Mouse (Mus musculus): ENCODE measurements around the gene Notch3. TPM values are rescaled to one million over a fixed set of nuclear protein-coding genes. Genes with fewer than 3 reads are reported as not detected.
"Not testable (repeated sequence)": the region's sequence is repeated elsewhere in the genome, so short reads cannot be mapped to it uniquely, and the experiment has no call there.

Notch3 gene
- total and polyA plus RNA-seq, 2 experiments from 2014 or later: 3.3 to 22.5 TPM

DNA sequence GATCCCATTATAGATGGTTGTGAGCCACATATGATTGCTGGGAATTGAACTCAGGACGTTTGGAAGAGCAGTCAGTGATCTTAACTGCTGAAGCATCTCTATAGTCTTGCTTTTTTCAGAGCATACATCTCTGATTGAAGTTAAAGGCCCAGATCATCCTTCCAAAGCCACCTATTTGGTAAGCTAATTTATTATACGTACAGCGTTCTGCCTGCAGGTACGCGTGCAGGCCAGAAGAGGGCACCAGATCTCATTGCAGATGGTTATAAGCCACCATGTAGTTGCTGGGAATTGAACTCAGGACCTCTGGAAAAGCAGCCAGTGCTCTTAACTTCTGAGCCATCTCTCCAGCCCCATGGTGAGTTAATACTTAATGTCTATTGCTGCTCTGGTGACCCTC, 73.8 kb downstream of the Notch3 start:
- Histone ChIP-seq H3K4me1 (ENCODE audit: insufficient read depth) (peaks cover 4% of the 10 kb centered on the region; the same call in 1 of the 2 replicates), H3K4me3 (ENCODE audit: low read depth, low read length) (no peak overlapping the region), H3K36me3 (ENCODE audit: insufficient read depth) (no peaks in the 10 kb centered on the region), H3K4me2 (ENCODE audit: low read depth) (no peak overlapping the region), H3K27ac (ENCODE audit: low read depth, low read length) (no peak overlapping the region), H3K9ac (no peak overlapping the region), H3K27me3 (ENCODE audit: insufficient read depth, low read length) (no peaks in the 10 kb centered on the region), H3K9me3 (ENCODE audit: low read length) (no peaks in the 10 kb centered on the region)
- DNase-seq (no peak), ATAC-seq (no peak)
- peak; percentile 31 for TF ChIP-seq CTCF (IDR thresholded peaks at IDR 0.05; ENCODE audit: low read depth)
- WGBS: 84% methylated on average over 5 of the region's 5 CpGs

- Histone ChIP-seq H3K27me3 (ENCODE audit: insufficient read depth, low read length) (no peaks in the 10 kb centered on the region), H3K4me1 (ENCODE audit: insufficient read depth) (peaks cover 4% of the 10 kb centered on the region; the same call in 1 of the 2 replicates), H3K9me3 (ENCODE audit: low read length) (no peaks in the 10 kb centered on the region), H3K27ac (ENCODE audit: low read depth, low read length) (no peak overlapping the region), H3K36me3 (ENCODE audit: insufficient read depth) (no peaks in the 10 kb centered on the region), H3K4me3 (ENCODE audit: low read depth, low read length) (no peak overlapping the region), H3K4me2 (ENCODE audit: low read depth) (no peak overlapping the region), H3K9ac (no peak overlapping the region)
- DNase-seq: no peak
- ATAC-seq: no peak
- no peak for TF ChIP-seq CTCF (IDR thresholded peaks at IDR 0.05; ENCODE audit: low read depth)
- 94% methylated on average over 1 of the region's 1 CpGs for WGBS
Measured at GRCm38 (mm10) chr17:32092241-32092619, 74.4 kb downstream of the Notch3 start.

DNA sequence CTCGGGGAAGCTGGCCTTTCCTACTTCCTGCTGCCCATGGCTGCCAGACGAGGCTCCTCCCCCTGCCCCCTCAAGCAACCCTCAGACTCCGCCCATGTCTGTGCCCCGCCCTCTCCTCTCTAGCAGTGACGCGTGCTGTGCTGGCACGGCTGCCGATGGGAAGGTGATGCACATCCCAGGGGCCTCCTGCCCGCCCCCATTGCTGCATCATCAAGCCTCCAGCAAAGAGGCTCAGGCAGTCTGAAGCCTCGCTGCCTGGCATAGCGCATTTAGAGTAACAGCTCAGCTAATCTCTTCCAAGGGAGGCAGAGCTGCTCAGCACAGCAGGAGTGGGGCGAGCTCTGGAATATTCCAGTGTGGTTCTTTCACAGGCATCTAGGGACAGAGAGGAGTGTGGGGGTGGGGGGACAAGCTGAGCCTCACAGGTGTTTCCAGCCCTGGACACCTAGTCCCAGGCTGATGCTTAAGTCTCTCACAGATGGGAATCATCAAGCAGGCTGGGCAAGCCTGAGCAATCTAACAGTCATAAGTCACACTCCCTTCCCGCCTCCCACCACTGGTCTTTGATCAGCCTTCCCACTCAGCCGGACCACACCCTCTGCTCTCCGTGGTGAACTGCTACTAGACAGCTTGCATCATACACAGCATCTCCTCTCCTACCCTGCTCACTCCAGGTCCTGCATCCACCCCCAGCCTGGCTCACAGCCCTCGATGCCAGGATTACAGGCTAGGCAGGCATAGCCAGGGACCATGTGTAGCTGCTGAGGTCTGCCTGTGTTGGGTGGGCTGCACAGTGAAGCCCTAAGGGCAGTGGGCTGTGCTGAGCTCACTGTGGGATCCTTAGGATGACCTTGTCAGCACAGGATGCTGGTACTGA, 75.0 kb downstream of the Notch3 start:
- ATAC-seq (peak; percentile 98), DNase-seq (peak; percentile 84)
- not testable (repeated sequence) for H3K4me1 ChIP-seq (ENCODE audit: insufficient read depth); H3K36me3 ChIP-seq (ENCODE audit: insufficient read depth); H3K9me3 ChIP-seq (ENCODE audit: low read length); H3K27me3 ChIP-seq (ENCODE audit: insufficient read depth, low read length)
- Histone ChIP-seq H3K9ac (0 out of 2 replicates have a peak overlapping the region, but pooled peaks have one; percentile 31), H3K4me3 (ENCODE audit: low read depth, low read length) (peak overlapping the region; percentile 14), H3K27ac (ENCODE audit: low read depth, low read length) (peak overlapping the region; percentile 57), H3K4me2 (ENCODE audit: low read depth) (peak overlapping the region; percentile 47)
- 8% methylated on average over 13 of the region's 16 CpGs for WGBS

DNA sequence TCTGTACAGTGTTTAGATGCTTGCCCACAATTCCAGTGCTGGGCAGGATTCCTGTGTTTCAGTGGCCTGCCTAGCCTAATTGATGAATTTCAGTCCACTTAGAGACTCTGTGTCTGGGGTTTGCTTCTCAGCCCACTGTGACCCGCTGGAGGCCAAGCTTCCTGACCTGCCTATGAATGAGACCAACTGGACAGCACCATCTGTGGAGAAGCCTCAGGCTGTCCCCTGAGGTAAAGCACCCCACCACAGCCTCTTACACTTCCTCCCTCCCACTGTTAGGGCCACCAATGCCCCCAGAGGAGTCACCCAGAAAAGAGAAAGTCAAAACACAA, 75.7 kb downstream of the Notch3 start:
- H3K9me3 ChIP-seq (ENCODE audit: low read length): no peaks in the 10 kb centered on the region
- peak overlapping the region; percentile 47 for H3K4me2 ChIP-seq (ENCODE audit: low read depth)
- peak overlapping the region; percentile 57 for H3K27ac ChIP-seq (ENCODE audit: low read depth, low read length)
- H3K4me1 ChIP-seq (ENCODE audit: insufficient read depth): peaks cover 4% of the 10 kb centered on the region; the same call in 1 of the 2 replicates
- H3K27me3 ChIP-seq (ENCODE audit: insufficient read depth, low read length): no peaks in the 10 kb centered on the region
- H3K9ac ChIP-seq: 0 out of 2 replicates have a peak overlapping the region, but pooled peaks have one; percentile 31
- DNase-seq (no peak), ATAC-seq (peak; percentile 23)
- H3K4me3 ChIP-seq (ENCODE audit: low read depth, low read length): peak overlapping the region; percentile 14
- WGBS: 42% methylated on average over 1 of the region's 1 CpGs
- H3K36me3 ChIP-seq (ENCODE audit: insufficient read depth): no peaks in the 10 kb centered on the region
- TF ChIP-seq CTCF (IDR thresholded peaks at IDR 0.05; ENCODE audit: low read depth): no peak

DNA sequence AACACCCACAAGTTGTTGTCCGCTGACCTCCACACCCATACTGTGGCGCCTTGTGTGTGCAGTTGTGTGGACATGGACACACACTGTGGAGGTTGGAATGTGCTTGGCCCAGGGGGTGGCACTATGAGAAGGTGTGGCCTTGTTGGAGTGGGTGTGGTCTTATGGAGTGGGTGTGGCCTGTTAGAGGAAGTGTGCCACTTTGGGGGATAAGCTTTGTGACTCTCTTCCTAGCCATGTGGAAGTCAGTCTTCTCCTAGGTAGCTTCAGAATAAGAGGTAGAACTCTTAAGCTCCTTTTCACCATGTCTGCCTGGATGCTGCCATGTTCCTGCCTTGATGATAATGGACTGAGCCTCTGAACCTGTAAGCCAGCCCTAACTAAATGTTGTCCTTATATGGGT, 79.6 kb downstream of the Notch3 start:
- TF ChIP-seq CTCF (IDR thresholded peaks at IDR 0.05; ENCODE audit: low read depth): no peak
- no peaks in the 10 kb centered on the region for H3K27me3 ChIP-seq (ENCODE audit: insufficient read depth, low read length)
- no peak overlapping the region for H3K9ac ChIP-seq
- H3K4me2 ChIP-seq (ENCODE audit: low read depth): no peak overlapping the region
- 88% methylated on average over 2 of the region's 2 CpGs for WGBS
- ATAC-seq (no peak), DNase-seq (no peak)
- no peaks in the 10 kb centered on the region for H3K9me3 ChIP-seq (ENCODE audit: low read length)
- H3K4me3 ChIP-seq (ENCODE audit: low read depth, low read length): no peak overlapping the region
- peaks cover 4% of the 10 kb centered on the region; the same call in 1 of the 2 replicates for H3K4me1 ChIP-seq (ENCODE audit: insufficient read depth)
- no peak overlapping the region for H3K27ac ChIP-seq (ENCODE audit: low read depth, low read length)
- H3K36me3 ChIP-seq (ENCODE audit: insufficient read depth): no peaks in the 10 kb centered on the region

DNA sequence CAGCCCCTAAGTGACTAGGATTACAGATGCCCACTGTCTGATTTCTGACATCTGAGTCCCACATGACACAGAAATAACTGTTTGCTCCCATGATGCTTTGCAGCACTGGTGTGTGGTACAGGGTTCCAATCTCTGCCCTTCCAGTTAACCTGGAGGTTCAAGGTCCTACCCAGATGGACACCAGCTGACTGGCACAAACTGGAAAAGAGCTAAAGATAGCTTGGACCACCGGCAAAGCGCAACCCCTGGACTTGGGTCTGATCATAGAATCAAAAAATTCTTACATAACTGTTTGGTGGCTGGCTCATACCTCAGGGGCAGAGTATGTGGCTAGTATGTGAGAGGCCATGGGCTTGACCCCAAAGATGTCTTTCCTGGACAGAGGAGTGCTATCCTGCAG, 83.3 kb downstream of the Notch3 start:
- Histone ChIP-seq H3K9ac (no peak overlapping the region), H3K4me2 (ENCODE audit: low read depth) (no peak overlapping the region), H3K4me1 (ENCODE audit: insufficient read depth) (no peaks in the 10 kb centered on the region), H3K9me3 (ENCODE audit: low read length) (no peaks in the 10 kb centered on the region), H3K27ac (ENCODE audit: low read depth, low read length) (no peak overlapping the region), H3K36me3 (ENCODE audit: insufficient read depth) (no peaks in the 10 kb centered on the region), H3K27me3 (ENCODE audit: insufficient read depth, low read length) (no peaks in the 10 kb centered on the region), H3K4me3 (ENCODE audit: low read depth, low read length) (no peak overlapping the region)
- WGBS: 97% methylated on average over 2 of the region's 2 CpGs
- TF ChIP-seq CTCF (IDR thresholded peaks at IDR 0.05; ENCODE audit: low read depth): no peak
- no peak for DNase-seq
- no peak for ATAC-seq

DNA sequence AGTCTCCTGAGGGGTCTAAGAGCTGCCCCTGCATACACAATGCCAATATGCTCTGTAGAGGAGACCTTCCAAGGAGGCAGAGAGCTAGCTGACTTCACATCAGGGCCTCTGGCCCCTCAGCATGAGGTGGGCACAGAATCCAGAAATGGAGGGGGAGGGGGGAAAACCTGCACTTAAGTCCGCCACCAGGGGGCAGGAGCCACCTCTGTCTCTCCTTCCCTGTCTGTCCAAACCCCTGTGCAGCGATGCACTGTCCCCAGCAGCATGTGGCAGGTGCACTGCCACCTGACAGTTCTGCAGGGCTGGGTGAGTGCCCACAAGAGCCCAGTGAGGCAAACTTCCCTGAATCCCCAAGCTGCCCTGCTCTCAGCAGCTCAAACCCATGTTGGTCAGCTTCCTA, 91.5 kb downstream of the Notch3 start:
- Histone ChIP-seq H3K4me2 (ENCODE audit: low read depth) (no peak overlapping the region), H3K36me3 (ENCODE audit: insufficient read depth) (no peaks in the 10 kb centered on the region), H3K27me3 (ENCODE audit: insufficient read depth, low read length) (no peaks in the 10 kb centered on the region), H3K9ac (no peak overlapping the region), H3K4me3 (ENCODE audit: low read depth, low read length) (no peak overlapping the region), H3K27ac (ENCODE audit: low read depth, low read length) (no peak overlapping the region), H3K4me1 (ENCODE audit: insufficient read depth) (no peaks in the 10 kb centered on the region), H3K9me3 (ENCODE audit: low read length) (no peaks in the 10 kb centered on the region)
- ATAC-seq: peak; percentile 69
- DNase-seq: peak; percentile 74
- WGBS: 5% methylated on average over 2 of the region's 2 CpGs
- TF ChIP-seq CTCF (IDR thresholded peaks at IDR 0.05; ENCODE audit: low read depth): peak; percentile 87

Data from forebrain, postnatal 0 days (tissue).